Mouse (Mus musculus) CH12.LX (cell line): Measurements from ENCODE around the gene Gm20388. TPM values are rescaled to one million over a fixed set of nuclear protein-coding genes. Genes with fewer than 3 reads are reported as not detected.

Source experiments
- DNase-seq: peaks from one replicate; pipeline ENCODE4 v3.0.0-alpha.2; 2013; ENCODE audit errors: extremely low read depth
- H3K27ac ChIP-seq: 2 replicates; pipeline ENCODE4 v1.5.1; 2012; ENCODE audit warnings: low read depth, mild to moderate bottlenecking, control low read depth, moderate library complexity; ENCODE audit not compliant: insufficient read depth
- H3K27me3 ChIP-seq: replicated peaks from 2 replicates; pipeline ENCODE3; 2012; ENCODE audit warnings: inconsistent platforms
- H3K36me3 ChIP-seq, 2 experiments: replicated peaks in 1 of 2; 2 replicates each; pipeline versions ENCODE3 to v1.6.1; 2012; ENCODE audit warnings: inconsistent platforms in 1 of 2, low read length in 1 of 2, mild to moderate bottlenecking in 1 of 2, mixed read lengths in 1 of 2, moderate library complexity in 1 of 2; ENCODE audit not compliant: control insufficient read depth in 1 of 2, insufficient read depth in 1 of 2
- H3K4me1 ChIP-seq, 2 experiments: 2 replicates each; pipeline ENCODE4 v1.6.1; 2012; ENCODE audit warnings: inconsistent platforms in 1 of 2, moderate library complexity in 1 of 2; ENCODE audit not compliant: insufficient read depth in 2 of 2, control insufficient read depth in 1 of 2
- H3K4me2 ChIP-seq: 2 replicates; pipeline ENCODE4 v1.6.1; 2012; ENCODE audit warnings: low read depth, mild to moderate bottlenecking, control low read depth; ENCODE audit not compliant: poor library complexity, insufficient read depth, severe bottlenecking
- H3K4me3 ChIP-seq, 3 experiments: fragments of 150-350 bp in 1 of 3; sonication (generic) in 1 of 3; replicated peaks in 1 of 3; 2 replicates each; pipeline versions ENCODE3 to v1.5.1; 2011 to 2012; ENCODE audit warnings: low read depth in 2 of 3, low read length in 2 of 3, mild to moderate bottlenecking in 2 of 3, moderate library complexity in 2 of 3, control low read depth in 1 of 3, improper control_type of control experiment in 1 of 3, inconsistent platforms in 1 of 3, mixed read lengths in 1 of 3; ENCODE audit not compliant: poor library complexity in 1 of 3
- H3K79me2 ChIP-seq: replicated peaks from 2 replicates; pipeline ENCODE4 v1.6.1; 2012; ENCODE audit warnings: mild to moderate bottlenecking, moderate library complexity; ENCODE audit not compliant: control insufficient read depth, poor library complexity, insufficient read depth, severe bottlenecking; ENCODE audit errors: extremely low read depth
- H3K9ac ChIP-seq: 2 replicates; pipeline ENCODE4 v1.6.1; 2012; ENCODE audit warnings: low read depth, mild to moderate bottlenecking, control low read depth, moderate library complexity; ENCODE audit not compliant: insufficient read depth
- H3K9me3 ChIP-seq: replicated peaks from 2 replicates; pipeline ENCODE3; 2012; ENCODE audit warnings: low read length, inconsistent platforms, mixed read lengths
- BHLHE40 ChIP-seq: IDR thresholded peaks from 2 replicates; pipeline ENCODE4 v1.6.1; 2011; ENCODE audit warnings: mild to moderate bottlenecking, low read depth, low read length, improper control_type of control experiment
- E2F4 ChIP-seq: IDR thresholded peaks from 2 replicates; pipeline ENCODE4 v1.6.1; 2011; ENCODE audit warnings: low read depth, low read length, improper control_type of control experiment; ENCODE audit not compliant: insufficient replicate concordance
- EP300 ChIP-seq: IDR thresholded peaks from 2 replicates; pipeline ENCODE4 v1.6.1; 2011; ENCODE audit warnings: low read length, improper control_type of control experiment
- ETS1 ChIP-seq: conservative IDR thresholded peaks from 2 replicates; pipeline ENCODE4 v1.6.1; 2012; ENCODE audit warnings: low read depth, mild to moderate bottlenecking, inconsistent platforms, low read length, improper control_type of control experiment, moderate library complexity
- JUN ChIP-seq: IDR thresholded peaks from 2 replicates; pipeline ENCODE4 v1.6.1; 2011; ENCODE audit warnings: low read depth, mild to moderate bottlenecking, low read length, improper control_type of control experiment, moderate library complexity; ENCODE audit not compliant: insufficient read depth
- JUND ChIP-seq: conservative IDR thresholded peaks from 2 replicates; pipeline ENCODE4 v1.6.1; 2011; ENCODE audit warnings: low read depth, low read length, improper control_type of control experiment
- KAT2A ChIP-seq: IDR thresholded peaks from 2 replicates; pipeline ENCODE4 v1.6.1; 2012; ENCODE audit warnings: low read length, improper control_type of control experiment, inconsistent platforms; ENCODE audit not compliant: insufficient replicate concordance
- MAFK ChIP-seq: IDR thresholded peaks from 2 replicates; pipeline ENCODE4 v1.6.1; 2011; ENCODE audit warnings: low read length, improper control_type of control experiment; ENCODE audit not compliant: insufficient replicate concordance
- MAX ChIP-seq: IDR thresholded peaks from 2 replicates; pipeline ENCODE4 v1.6.1; 2011; ENCODE audit warnings: low read length, improper control_type of control experiment
- MXI1 ChIP-seq: IDR thresholded peaks from 2 replicates; pipeline ENCODE4 v1.6.1; 2011; ENCODE audit warnings: mild to moderate bottlenecking, low read depth, low read length, improper control_type of control experiment
- NRF1 ChIP-seq: IDR thresholded peaks from 2 replicates; pipeline ENCODE4 v1.6.1; 2014; ENCODE audit warnings: low read depth, mild to moderate bottlenecking, inconsistent platforms, low read length, improper control_type of control experiment, moderate library complexity
- PAX5 ChIP-seq: IDR thresholded peaks from 2 replicates; pipeline ENCODE4 v1.6.1; 2012; ENCODE audit warnings: low read length, inconsistent platforms, mixed read lengths
- POLR2A ChIP-seq: IDR thresholded peaks from 2 replicates; pipeline ENCODE4 v1.6.1; 2011; ENCODE audit warnings: low read depth, mild to moderate bottlenecking, improper control_type of control experiment, low read length
- POLR2AphosphoS2 ChIP-seq: IDR thresholded peaks from 2 replicates; pipeline ENCODE4 v1.6.1; 2011; ENCODE audit warnings: low read depth, low read length, improper control_type of control experiment
- RAD21 ChIP-seq: IDR thresholded peaks from 2 replicates; pipeline ENCODE4 v1.6.1; 2011; ENCODE audit warnings: low read depth, mild to moderate bottlenecking, low read length, improper control_type of control experiment, moderate library complexity
- RCOR1 ChIP-seq: conservative IDR thresholded peaks from 2 replicates; pipeline ENCODE4 v1.6.1; 2012; ENCODE audit warnings: low read depth, mild to moderate bottlenecking, inconsistent platforms, low read length, improper control_type of control experiment
- TCF12 ChIP-seq: IDR thresholded peaks from 2 replicates; pipeline ENCODE4 v1.6.1; 2014; ENCODE audit warnings: low read depth, mild to moderate bottlenecking, inconsistent platforms, low read length, improper control_type of control experiment
- USF1 ChIP-seq: IDR thresholded peaks from 2 replicates; pipeline ENCODE4 v1.6.1; 2014; ENCODE audit warnings: low read depth, mild to moderate bottlenecking, inconsistent platforms, low read length, improper control_type of control experiment
- USF2 ChIP-seq: conservative IDR thresholded peaks from 2 replicates; pipeline ENCODE4 v1.6.1; 2011; ENCODE audit warnings: low read depth, low read length, improper control_type of control experiment
- ZC3H11A ChIP-seq: IDR thresholded peaks from 2 replicates; pipeline ENCODE4 v1.6.1; 2012; ENCODE audit warnings: low read depth, mild to moderate bottlenecking, inconsistent platforms, low read length, improper control_type of control experiment
- ZMIZ1 ChIP-seq: IDR thresholded peaks from 2 replicates; pipeline ENCODE4 v1.6.1; 2012; ENCODE audit warnings: low read depth, mild to moderate bottlenecking, inconsistent platforms, low read length, improper control_type of control experiment
- dilution Hi-C: fragments of 300-500 bp; cut with MboI; formaldehyde crosslinking; loops from 2 replicates; pipeline ENCODE4 v1.14.3; 2020; ENCODE audit warnings: low sequenced_read_pairs; ENCODE audit not compliant: extremely low pct_unique_long_range_greater_than_20kb, extremely low pct_ligation_motif_present
- in situ Hi-C: fragments of 300-500 bp; cut with MboI; formaldehyde crosslinking; loops from 3 replicates; pipeline ENCODE4 v1.14.3; 2019; ENCODE audit warnings: low sequenced_read_pairs, low pct_ligation_motif_present, low pct_unique_long_range_greater_than_20kb, mixed read lengths
- polyA plus RNA-seq: library from polyadenylated mRNA; unstranded; fragments of >175 nt; gene quantifications from 2 replicates; pipeline ENCODE4 v1.2.1, GENCODE M21; 2012; ENCODE audit warnings: low read depth; ENCODE audit not compliant: insufficient read length
- total RNA-seq, 2 experiments: library from RNA; depleted of rRNA; stranded (reverse); fragments of 300-350 nt in 1 of 2; fragments of >200 nt in 1 of 2; gene quantifications; 2 replicates each; pipeline ENCODE4 v1.2.3; 2012 to 2014

Gene Gm20388
- total and polyA plus RNA-seq, 3 experiments: 14.8 to 26.3 (median 22.2) TPM

- Histone ChIP-seq H3K4me2 (no peak overlapping the region), H3K9ac (no peak overlapping the region), H3K4me1 (no peaks in the 10 kb centered on the region), H3K27ac (no peak overlapping the region), H3K36me3 (no peaks in the 10 kb centered on the region), H3K79me2 (no peaks in the 10 kb centered on the region), H3K27me3 (peaks cover 83% of the 10 kb centered on the region), H3K4me3 (no peak overlapping the region), H3K9me3 (no peaks in the 10 kb centered on the region)
- no peak for TF ChIP-seq JUND
- no peak for DNase-seq
- in situ Hi-C loops (no loop called here), dilution Hi-C loops (no loop called here)
Observed at GRCm38 (mm10) chr8:120151151-120151550, 240.5 kb downstream of the Gm20388 start.

- Histone ChIP-seq H3K79me2 (no peaks in the 10 kb centered on the region), H3K4me1 (no peaks in the 10 kb centered on the region), H3K9me3 (no peaks in the 10 kb centered on the region), H3K4me3 (no peak overlapping the region), H3K36me3 (no peaks in the 10 kb centered on the region), H3K27me3 (peaks cover 85% of the 10 kb centered on the region), H3K4me2 (no peak overlapping the region), H3K9ac (no peak overlapping the region), H3K27ac (no peak overlapping the region)
- dilution Hi-C loops: no loop called here
- TF ChIP-seq POLR2AphosphoS2: no peak
- no peak for TF ChIP-seq KAT2A
- TF ChIP-seq TCF12: no peak
- TF ChIP-seq E2F4: no peak
- no peak for TF ChIP-seq MAFK
- no peak for TF ChIP-seq ETS1
- TF ChIP-seq JUN: no peak
- no peak for TF ChIP-seq MAX
- TF ChIP-seq USF2: no peak
- in situ Hi-C loops: no loop called here
- no peak for DNase-seq
Observed at GRCm38 (mm10) chr8:120152636-120153035, 242.0 kb downstream of the Gm20388 start.

GRCm38 (mm10) chr8:120160366-120160765, 249.7 kb downstream of the Gm20388 start:
- no peaks in the 10 kb centered on the region for H3K79me2 ChIP-seq
- no peaks in the 10 kb centered on the region for H3K4me1 ChIP-seq
- no peak overlapping the region for H3K4me2 ChIP-seq
- H3K4me3 ChIP-seq: no peak overlapping the region
- H3K36me3 ChIP-seq: no peaks in the 10 kb centered on the region
- H3K9me3 ChIP-seq: no peaks in the 10 kb centered on the region
- TF ChIP-seq KAT2A (no peak), ZC3H11A (no peak), NRF1 (no peak), RCOR1 (no peak), BHLHE40 (no peak), EP300 (no peak), MXI1 (no peak), RAD21 (no peak), ZMIZ1 (no peak), USF2 (no peak), USF1 (no peak), POLR2A (no peak), JUND (no peak), PAX5 (no peak)
- no peak overlapping the region for H3K9ac ChIP-seq
- H3K27ac ChIP-seq: no peak overlapping the region
- DNase-seq: no peak
- dilution Hi-C loops (no loop called here), in situ Hi-C loops (no loop called here)
- peaks cover 97% of the 10 kb centered on the region for H3K27me3 ChIP-seq
